Mouse (Mus musculus): Measurements from ENCODE around the gene Gsap.

GRCm38 (mm10) chr5:21204157-21204556 is 18.1 kb downstream of the Gsap start:
- TF ChIP-seq CTCF (IDR thresholded peaks at IDR 0.05; ENCODE audit: control insufficient read depth, insufficient read depth, insufficient read length) (no peak), USF1 (IDR thresholded peaks at IDR 0.05; ENCODE audit: low read depth) (no peak)

Measured in C2C12 (cell line).